Mouse (Mus musculus): ENCODE results near the gene Snrpb. TPM values are rescaled to one million over a fixed set of nuclear protein-coding genes. Genes with fewer than 3 reads are reported as not detected.

Gene Snrpb
- 100 to 1,000 TPM; 101 to 123 TPM for total RNA-seq (2021)

GRCm38 (mm10) chr2:130178706-130179506, at the start of gene Snrpb:
Gene Snrpb (minus strand): TSS chr2:130179403.
- peak; percentile 80 to 85 for DNase-seq (ENCODE audit: extremely low spot score in 1 of 2, low spot score in 1 of 2)

GRCm38 (mm10) chr2:130211581-130211980, 32.4 kb upstream of the Snrpb start:
- no peak for DNase-seq (ENCODE audit: extremely low spot score in 1 of 2, low spot score in 1 of 2)

GRCm38 (mm10) chr2:130209636-130210035, 30.4 kb upstream of the Snrpb start:
- DNase-seq (ENCODE audit: extremely low spot score in 1 of 2, low spot score in 1 of 2) = no peak

GRCm38 (mm10) chr2:130207996-130208395, 28.8 kb upstream of the Snrpb start:
- no peak for DNase-seq (ENCODE audit: extremely low spot score in 1 of 2, low spot score in 1 of 2)

- no peak for DNase-seq (ENCODE audit: extremely low spot score in 1 of 2, low spot score in 1 of 2)
Measured at GRCm38 (mm10) chr2:130207376-130207775, 28.2 kb upstream of the Snrpb start.

GRCm38 (mm10) chr2:130200961-130201360, 21.8 kb upstream of the Snrpb start:
- DNase-seq (ENCODE audit: extremely low spot score in 1 of 2, low spot score in 1 of 2) = no peak

- DNase-seq (ENCODE audit: extremely low spot score in 1 of 2, low spot score in 1 of 2) = no peak
Measured at GRCm38 (mm10) chr2:130194894-130195293, 15.7 kb upstream of the Snrpb start, which contains the start of gene Tmc2. Gene Tmc2 (plus strand): TSS chr2:130195194.

- DNase-seq (ENCODE audit: extremely low spot score in 1 of 2, low spot score in 1 of 2) = no peak
Measured at GRCm38 (mm10) chr2:130188391-130188790, 9.2 kb upstream of the Snrpb start.

- DNase-seq (ENCODE audit: extremely low spot score in 1 of 2, low spot score in 1 of 2) = no peak
Measured at GRCm38 (mm10) chr2:130179507-130180019, 360 bp upstream of the Snrpb start.

GRCm38 (mm10) chr2:130178381-130178705, 860 bp downstream of the Snrpb start:
- DNase-seq (ENCODE audit: extremely low spot score in 1 of 2, low spot score in 1 of 2) = peak in 1 of 2 experiments; percentile 17

GRCm38 (mm10) chr2:130176820-130177219, 2.4 kb downstream of the Snrpb start:
- no peak for DNase-seq (ENCODE audit: extremely low spot score in 1 of 2, low spot score in 1 of 2)

GRCm38 (mm10) chr2:130171674-130172073, 7.5 kb downstream of the Snrpb start:
- no peak for DNase-seq (ENCODE audit: extremely low spot score in 1 of 2, low spot score in 1 of 2)

GRCm38 (mm10) chr2:130167861-130168260, 11.3 kb downstream of the Snrpb start:
- peak; percentile 24 to 72 for DNase-seq (ENCODE audit: extremely low spot score in 1 of 2, low spot score in 1 of 2)

- peak; percentile 35 to 36 for DNase-seq (ENCODE audit: extremely low spot score in 1 of 2, low spot score in 1 of 2)
Measured at GRCm38 (mm10) chr2:130166311-130167214, 12.6 kb downstream of the Snrpb start.

- DNase-seq (ENCODE audit: extremely low spot score in 1 of 2, low spot score in 1 of 2) = no peak
Measured at GRCm38 (mm10) chr2:130162701-130163100, 16.5 kb downstream of the Snrpb start.

GRCm38 (mm10) chr2:130158088-130158437, 21.1 kb downstream of the Snrpb start:
- DNase-seq (ENCODE audit: extremely low spot score in 1 of 2, low spot score in 1 of 2) = no peak

GRCm38 (mm10) chr2:130157231-130158087, 21.7 kb downstream of the Snrpb start:
- DNase-seq (ENCODE audit: extremely low spot score in 1 of 2, low spot score in 1 of 2) = no peak

GRCm38 (mm10) chr2:130155851-130156250, 23.4 kb downstream of the Snrpb start:
- DNase-seq (ENCODE audit: extremely low spot score in 1 of 2, low spot score in 1 of 2) = no peak

- no peak for DNase-seq (ENCODE audit: extremely low spot score in 1 of 2, low spot score in 1 of 2)
Measured at GRCm38 (mm10) chr2:130155171-130155570, 24.0 kb downstream of the Snrpb start.

- DNase-seq (ENCODE audit: extremely low spot score in 1 of 2, low spot score in 1 of 2) = no peak
Measured at GRCm38 (mm10) chr2:130146089-130146668, 33.0 kb downstream of the Snrpb start.

All from layer of hippocampus, postnatal 25 days (tissue).